Mouse (Mus musculus) forebrain, embryonic 13.5 days (tissue): ENCODE data around the gene AI597479. TPM values are rescaled to one million over a fixed set of nuclear protein-coding genes. Genes with fewer than 3 reads are reported as not detected.

Experiments
- ATAC-seq: fragments of 200-750 bp; cut with Nextera tagmentation; 2 replicates; pipeline ENCODE4 v1.8.0; 2017
- H3K27ac ChIP-seq: fragments of 300-500 bp; sonication (generic); 2 replicates; pipeline ENCODE4 v1.5.1; 2015; ENCODE audit warnings: inconsistent platforms, mild to moderate bottlenecking, moderate library complexity
- H3K27me3 ChIP-seq: fragments of 300-500 bp; sonication (generic); 2 replicates; pipeline ENCODE4 v1.6.1; 2015; ENCODE audit warnings: mild to moderate bottlenecking, inconsistent platforms
- H3K36me3 ChIP-seq: fragments of 300-500 bp; sonication (generic); 2 replicates; pipeline ENCODE4 v1.6.1; 2015; ENCODE audit warnings: mild to moderate bottlenecking, inconsistent platforms; ENCODE audit not compliant: poor library complexity, severe bottlenecking
- H3K4me1 ChIP-seq: fragments of 300-500 bp; sonication (generic); 2 replicates; pipeline ENCODE4 v1.6.1; 2015; ENCODE audit warnings: inconsistent platforms
- H3K4me2 ChIP-seq: fragments of 300-500 bp; sonication (generic); 2 replicates; pipeline ENCODE4 v1.6.1; 2015; ENCODE audit warnings: inconsistent platforms, mild to moderate bottlenecking, moderate library complexity
- H3K4me3 ChIP-seq: fragments of 300-500 bp; sonication (generic); 2 replicates; pipeline ENCODE4 v1.5.1; 2015; ENCODE audit warnings: mild to moderate bottlenecking, inconsistent platforms
- H3K9ac ChIP-seq: fragments of 300-500 bp; sonication (generic); 2 replicates; pipeline ENCODE4 v1.6.1; 2015; ENCODE audit warnings: mild to moderate bottlenecking, inconsistent platforms
- H3K9me3 ChIP-seq: fragments of 300-500 bp; sonication (generic); replicated peaks from 2 replicates; pipeline ENCODE4 v1.6.1; 2016; ENCODE audit warnings: inconsistent platforms
- WGBS: fragments of 180-500 bp; shearing (Covaris S2); methylation state at CpG from one replicate; pipeline ENCODE4 v1.1.7; 2015; 5-methylcytosine and 5-hydroxymethylcytosine counted together
- polyA plus RNA-seq: library from polyadenylated mRNA; unstranded; fragments of >200 nt; fragmentation: Nextera tagmentation; extraction: Ambion mirVana; gene quantifications from 2 replicates; pipeline ENCODE4 v1.2.1, GENCODE M21; 2015

AI597479 gene
- 41.0 and 47.7 TPM in 2 replicates for polyA plus RNA-seq

DNA sequence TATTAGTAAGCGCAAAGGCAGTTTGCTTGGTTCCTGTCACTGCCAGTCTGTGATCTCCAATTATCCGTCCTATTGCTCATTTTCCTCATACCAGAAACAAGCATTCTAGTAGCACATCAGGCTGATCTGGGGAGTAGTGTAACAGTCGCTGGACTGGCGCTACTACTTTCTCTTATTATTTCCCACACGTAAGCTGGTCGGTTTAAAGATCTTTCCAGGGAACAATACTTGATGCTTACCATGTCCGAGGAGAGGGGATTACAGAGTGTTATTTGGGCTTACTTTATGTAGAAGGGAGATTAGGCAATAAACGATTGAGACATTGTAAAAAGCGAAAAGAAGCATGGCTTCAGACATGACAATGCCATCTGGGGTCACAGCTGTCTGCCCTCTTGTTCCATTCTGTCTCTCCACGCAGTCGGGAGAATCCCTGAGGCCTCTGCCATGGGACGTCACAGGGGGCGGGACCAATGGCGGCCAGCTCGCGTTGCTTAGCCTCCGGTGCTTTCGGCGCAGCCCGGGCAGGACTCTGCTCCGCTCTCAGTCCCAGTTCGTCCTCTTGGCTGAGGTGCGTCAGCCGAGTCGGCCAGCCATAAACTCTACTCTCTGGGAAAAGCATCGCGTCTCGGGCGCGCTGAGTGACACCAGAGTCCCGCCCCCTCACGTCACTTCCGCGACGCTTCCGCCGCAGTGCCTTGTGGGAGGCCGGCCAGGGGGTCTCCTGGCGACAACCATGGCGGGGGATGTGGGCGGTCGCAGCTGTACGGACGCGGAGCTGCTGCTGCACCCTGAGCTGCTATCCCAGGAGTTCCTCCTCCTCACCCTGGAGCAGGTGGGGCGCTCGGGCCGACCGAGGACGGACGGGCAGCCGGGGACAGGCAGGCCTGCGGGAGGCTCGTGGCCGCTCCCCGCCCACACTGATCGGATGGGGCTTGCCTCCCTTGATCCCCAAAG is at the start of gene AI597479, which contains the start of gene Tgfbrap1:
Gene AI597479, plus strand, starts transcription at position 680 of the 954 bp plus-strand sequence.
Gene Tgfbrap1, minus strand, starts transcription at position 607 of the 954 bp plus-strand sequence.
- ATAC-seq, result peak; percentile 97

DNA sequence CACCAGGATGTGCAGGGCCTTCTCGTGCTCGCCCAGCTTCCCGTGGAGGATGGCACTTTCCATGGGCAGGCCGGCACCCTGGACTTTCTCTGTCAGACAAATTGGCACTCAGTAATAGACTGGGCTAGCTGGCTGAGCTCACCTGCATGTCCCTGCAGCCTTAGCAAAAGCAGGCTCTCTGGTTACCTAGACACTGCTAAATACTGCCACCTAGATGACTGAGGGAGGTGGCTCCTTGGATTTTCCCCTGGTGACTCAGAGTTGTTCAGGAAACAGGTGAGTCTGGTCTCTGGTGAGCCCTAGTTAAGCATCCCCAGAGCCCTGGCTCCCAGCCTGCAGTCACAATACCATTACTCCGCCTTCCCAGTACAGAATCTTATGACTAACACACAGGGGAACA is 46.6 kb upstream of the AI597479 start:
- no peaks in the 10 kb centered on the region for H3K9me3 ChIP-seq
- no peaks in the 10 kb centered on the region for H3K27me3 ChIP-seq
- no peak for ATAC-seq
- H3K9ac ChIP-seq, result no peak overlapping the region
- no peak overlapping the region for H3K4me2 ChIP-seq
- no peak overlapping the region for H3K27ac ChIP-seq
- peaks cover 3% of the 10 kb centered on the region; the same call in 1 of the 2 replicates for H3K4me1 ChIP-seq
- 91% methylated on average over 5 of the region's 5 CpGs for WGBS
- H3K36me3 ChIP-seq, result peaks cover 79% of the 10 kb centered on the region
- no peak overlapping the region for H3K4me3 ChIP-seq

More for the DNA sequence above, at the start of gene AI597479, which contains the start of gene Tgfbrap1:
- Histone ChIP-seq H3K9ac (peak within 1 kb of the TSS; percentile 90), H3K4me1 (peaks cover 17% of the 10 kb centered on the region), H3K4me3 (peak within 1 kb of the TSS; percentile 92), H3K27me3 (no peaks in the 10 kb centered on the region), H3K36me3 (peaks cover 24% of the 10 kb centered on the region), H3K4me2 (peak within 1 kb of the TSS; percentile 77), H3K9me3 (no peaks in the 10 kb centered on the region), H3K27ac (peak within 1 kb of the TSS; percentile 100)
- WGBS, result under 1% methylated on average over 55 of the region's 57 CpGs

DNA sequence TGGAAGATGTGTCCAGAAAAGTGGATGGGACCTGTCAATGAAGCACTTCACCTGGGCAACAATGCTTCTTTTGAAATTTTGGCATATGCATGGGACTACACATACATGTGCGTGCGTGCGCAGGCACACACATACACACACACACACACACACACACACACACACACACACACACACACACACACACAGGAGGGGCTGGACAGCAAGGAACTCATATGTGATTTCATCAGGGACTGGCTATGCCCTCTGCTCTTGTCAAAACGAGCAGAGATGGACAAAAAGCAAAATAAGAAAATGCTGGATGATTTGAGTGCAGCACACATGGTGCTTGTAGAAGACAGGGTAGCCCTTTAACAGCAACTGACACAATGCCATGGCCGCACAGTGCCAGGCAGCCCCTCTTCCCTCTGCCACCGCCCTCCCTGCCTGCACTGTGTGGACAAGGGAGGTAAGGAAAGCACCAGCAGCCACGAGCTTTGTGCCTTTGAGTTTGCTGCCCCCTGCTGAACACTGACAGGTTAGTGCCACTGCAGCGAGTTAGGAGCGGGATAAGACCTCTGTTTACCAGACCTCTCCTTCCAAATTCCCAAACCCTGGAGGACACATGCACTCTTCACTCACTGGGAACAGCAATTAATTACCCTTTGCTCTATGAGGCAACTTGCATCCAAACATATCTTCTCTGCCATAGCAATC is 32.7 kb upstream of the AI597479 start:
- no peak overlapping the region for H3K4me3 ChIP-seq
- no peaks in the 10 kb centered on the region for H3K27me3 ChIP-seq
- H3K9ac ChIP-seq, result no peak overlapping the region
- no peak overlapping the region for H3K27ac ChIP-seq
- H3K4me1 ChIP-seq, result no peaks in the 10 kb centered on the region
- ATAC-seq, result peak; percentile 95
- H3K36me3 ChIP-seq, result peaks cover 61% of the 10 kb centered on the region
- H3K4me2 ChIP-seq, result no peak overlapping the region
- H3K9me3 ChIP-seq, result no peaks in the 10 kb centered on the region
- 48% methylated on average over 9 of the region's 9 CpGs for WGBS

DNA sequence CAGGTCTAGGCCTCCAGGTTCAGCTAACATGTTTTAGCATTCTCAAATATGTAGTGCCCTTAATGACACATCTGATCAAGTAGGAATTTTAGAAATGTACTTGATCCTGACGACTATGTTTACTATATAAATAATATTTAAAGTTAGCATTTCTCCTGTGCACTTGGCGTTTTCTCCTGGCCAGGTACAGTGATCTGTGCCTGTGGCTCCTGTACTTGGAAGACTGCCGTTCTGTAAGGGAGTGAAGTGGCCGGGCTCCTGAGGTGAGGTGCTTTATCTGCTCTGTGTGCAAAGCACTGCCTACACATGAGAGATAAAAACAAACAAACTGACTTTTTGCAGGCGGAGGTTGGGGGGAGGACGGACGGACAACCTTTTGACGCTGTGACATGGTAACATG is 31.9 kb upstream of the AI597479 start:
- peaks cover 61% of the 10 kb centered on the region for H3K36me3 ChIP-seq
- H3K27me3 ChIP-seq, result no peaks in the 10 kb centered on the region
- no peak overlapping the region for H3K4me2 ChIP-seq
- WGBS, result 92% methylated on average over 8 of the region's 8 CpGs
- no peak overlapping the region for H3K4me3 ChIP-seq
- no peaks in the 10 kb centered on the region for H3K4me1 ChIP-seq
- H3K27ac ChIP-seq, result no peak overlapping the region
- ATAC-seq, result no peak
- no peak overlapping the region for H3K9ac ChIP-seq
- no peaks in the 10 kb centered on the region for H3K9me3 ChIP-seq

DNA sequence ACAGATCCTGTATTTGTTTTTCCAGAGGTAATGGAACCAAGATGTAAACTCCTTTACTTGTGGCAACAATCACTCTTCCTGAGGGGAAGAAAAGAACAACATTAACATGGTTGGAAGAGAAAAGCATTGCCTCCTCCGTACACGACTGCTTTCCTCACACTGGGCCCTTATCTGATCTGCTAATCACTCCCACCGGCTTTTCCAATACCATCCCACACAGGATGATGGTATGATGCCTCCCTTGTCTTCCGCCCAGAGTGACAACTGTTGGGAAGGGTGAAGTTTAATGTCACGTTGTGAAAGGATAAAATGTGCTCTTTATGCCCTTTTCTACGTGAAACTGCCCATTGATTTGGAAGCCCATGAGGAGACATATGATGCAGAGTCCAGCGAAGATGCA is 31.0 kb upstream of the AI597479 start:
- 89% methylated on average over 7 of the region's 7 CpGs for WGBS

DNA sequence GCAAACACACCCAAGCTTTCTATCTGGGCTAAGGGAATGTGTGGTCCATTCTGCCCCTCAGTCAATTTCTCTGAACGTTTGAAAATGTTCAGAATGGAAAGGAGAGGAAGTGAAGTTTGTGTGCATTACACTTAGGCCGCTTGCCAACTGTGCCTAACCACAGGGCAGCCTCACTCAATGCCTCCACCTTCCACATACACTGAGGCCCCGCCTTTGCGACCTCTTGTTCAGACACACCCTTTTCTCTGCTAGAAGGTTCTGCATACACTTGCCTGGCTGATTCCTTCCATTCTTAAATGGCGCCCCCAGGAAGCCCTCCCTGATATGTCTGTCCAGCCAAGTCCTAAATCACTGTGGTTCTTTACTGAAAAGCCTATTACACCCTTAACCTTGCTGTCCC is 27.8 kb upstream of the AI597479 start:
- peaks cover 50% of the 10 kb centered on the region for H3K36me3 ChIP-seq
- no peaks in the 10 kb centered on the region for H3K4me1 ChIP-seq
- no peak for ATAC-seq
- H3K9me3 ChIP-seq, result no peaks in the 10 kb centered on the region
- 77% methylated on average over 5 of the region's 5 CpGs for WGBS
- H3K4me3 ChIP-seq, result no peak overlapping the region
- H3K4me2 ChIP-seq, result no peak overlapping the region
- no peak overlapping the region for H3K9ac ChIP-seq
- no peaks in the 10 kb centered on the region for H3K27me3 ChIP-seq
- no peak overlapping the region for H3K27ac ChIP-seq

More for the DNA sequence above, 31.0 kb upstream of the AI597479 start:
- H3K36me3 ChIP-seq, result peaks cover 57% of the 10 kb centered on the region
- no peak overlapping the region for H3K4me3 ChIP-seq
- no peak overlapping the region for H3K9ac ChIP-seq
- no peak overlapping the region for H3K27ac ChIP-seq
- no peaks in the 10 kb centered on the region for H3K27me3 ChIP-seq
- no peaks in the 10 kb centered on the region for H3K9me3 ChIP-seq
- no peaks in the 10 kb centered on the region for H3K4me1 ChIP-seq
- ATAC-seq, result no peak
- H3K4me2 ChIP-seq, result no peak overlapping the region

DNA sequence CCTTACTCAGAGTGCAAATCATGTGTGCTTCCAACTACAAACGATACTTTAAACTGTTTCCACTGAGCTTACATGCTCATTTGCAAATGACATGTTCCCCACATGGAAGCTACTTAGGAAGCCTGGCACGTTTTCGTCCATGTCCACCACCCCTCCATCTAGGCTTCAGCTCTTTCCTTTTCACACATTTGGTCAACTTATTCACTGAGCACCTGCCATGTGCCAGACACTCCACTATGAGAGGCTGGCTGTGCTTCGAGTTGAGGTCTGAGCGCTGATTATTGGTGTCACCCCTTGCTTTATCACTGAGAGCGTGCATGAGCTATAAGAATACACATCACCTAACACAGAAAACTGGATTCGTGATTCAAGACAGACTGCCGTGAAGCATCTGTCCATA is 26.5 kb upstream of the AI597479 start:
- peak; percentile 51; the same call in 1 of the 2 replicates for ATAC-seq
- Histone ChIP-seq H3K4me1 (no peaks in the 10 kb centered on the region), H3K9me3 (no peaks in the 10 kb centered on the region), H3K4me2 (no peak overlapping the region), H3K9ac (no peak overlapping the region), H3K4me3 (no peak overlapping the region), H3K27ac (no peak overlapping the region), H3K27me3 (no peaks in the 10 kb centered on the region), H3K36me3 (peaks cover 51% of the 10 kb centered on the region)
- WGBS, result 87% methylated on average over 8 of the region's 8 CpGs

DNA sequence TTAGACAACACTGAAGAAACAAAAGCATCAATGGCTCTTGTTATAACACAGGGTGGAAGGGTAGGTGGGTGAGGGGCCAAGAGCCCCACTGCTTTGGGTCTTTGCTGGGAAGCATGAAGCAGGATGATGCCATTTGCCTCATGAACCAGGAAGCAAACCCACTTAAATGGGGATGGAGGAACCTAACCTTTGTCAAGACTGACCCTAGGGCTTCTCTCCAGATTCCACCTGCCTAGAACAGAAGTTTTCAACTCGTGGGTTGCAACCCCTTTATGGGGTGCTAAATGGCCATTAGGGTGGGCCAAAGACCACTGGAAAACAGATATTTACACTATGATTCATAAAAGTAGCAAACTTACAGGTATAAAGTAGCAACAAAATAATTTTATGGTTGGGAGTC is 25.9 kb upstream of the AI597479 start:
- no peak overlapping the region for H3K4me2 ChIP-seq
- ATAC-seq, result no peak; the same call in 1 of the 2 replicates
- peaks cover 46% of the 10 kb centered on the region for H3K36me3 ChIP-seq
- H3K27me3 ChIP-seq, result no peaks in the 10 kb centered on the region
- 77% methylated on average over 1 of the region's 1 CpGs for WGBS
- H3K9ac ChIP-seq, result no peak overlapping the region
- H3K27ac ChIP-seq, result no peak overlapping the region
- H3K4me3 ChIP-seq, result no peak overlapping the region
- H3K9me3 ChIP-seq, result no peaks in the 10 kb centered on the region
- no peaks in the 10 kb centered on the region for H3K4me1 ChIP-seq

DNA sequence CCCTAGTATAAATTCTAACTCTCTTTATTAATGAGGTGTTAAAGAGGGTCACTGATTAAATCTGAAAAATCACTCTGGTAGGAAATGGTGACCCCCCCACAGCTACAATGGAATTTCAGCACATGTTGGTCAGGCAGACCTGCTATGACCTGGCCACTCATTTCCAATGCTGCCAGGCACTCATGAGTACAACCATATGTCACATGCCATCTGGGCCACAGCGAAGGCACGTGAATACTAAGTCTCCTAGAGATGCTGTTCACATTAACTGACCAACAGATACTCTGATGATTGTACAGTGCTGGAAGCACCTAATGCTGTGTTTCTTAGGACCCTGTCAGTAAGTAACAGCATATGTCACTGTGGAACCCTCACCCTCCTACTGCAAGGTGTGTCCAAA is 23.7 kb upstream of the AI597479 start:
- ATAC-seq, result no peak
- Histone ChIP-seq H3K4me1 (no peaks in the 10 kb centered on the region), H3K27me3 (no peaks in the 10 kb centered on the region), H3K4me3 (no peak overlapping the region), H3K9me3 (no peaks in the 10 kb centered on the region), H3K4me2 (no peak overlapping the region), H3K9ac (no peak overlapping the region), H3K36me3 (peaks cover 40% of the 10 kb centered on the region), H3K27ac (no peak overlapping the region)
- WGBS, result 95% methylated on average over 2 of the region's 2 CpGs

DNA sequence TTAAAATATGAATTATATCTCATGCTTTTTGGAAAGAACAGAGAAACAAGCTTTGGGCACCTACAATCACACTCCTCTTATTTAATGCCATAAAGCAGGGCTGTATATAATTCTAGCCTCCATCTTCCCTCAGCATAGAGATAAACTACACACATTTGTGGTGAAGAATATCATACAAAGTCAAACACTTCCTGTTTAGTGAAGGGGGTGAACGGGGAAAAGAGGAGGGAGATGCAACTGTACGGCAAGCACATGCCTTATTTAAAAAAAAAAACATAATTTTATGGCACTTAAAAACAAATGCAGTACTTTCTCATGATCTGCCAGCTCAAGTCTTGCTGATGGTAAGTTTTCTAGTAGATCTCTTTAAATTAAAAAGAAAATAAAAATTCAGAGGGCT is 20.4 kb upstream of the AI597479 start:
- no peak overlapping the region for H3K9ac ChIP-seq
- H3K27me3 ChIP-seq, result no peaks in the 10 kb centered on the region
- H3K27ac ChIP-seq, result no peak overlapping the region
- H3K9me3 ChIP-seq, result no peaks in the 10 kb centered on the region
- no peaks in the 10 kb centered on the region for H3K4me1 ChIP-seq
- H3K4me3 ChIP-seq, result no peak overlapping the region
- peaks cover 25% of the 10 kb centered on the region for H3K36me3 ChIP-seq
- no peak overlapping the region for H3K4me2 ChIP-seq
- ATAC-seq, result no peak
- WGBS, result 84% methylated on average over 2 of the region's 2 CpGs

DNA sequence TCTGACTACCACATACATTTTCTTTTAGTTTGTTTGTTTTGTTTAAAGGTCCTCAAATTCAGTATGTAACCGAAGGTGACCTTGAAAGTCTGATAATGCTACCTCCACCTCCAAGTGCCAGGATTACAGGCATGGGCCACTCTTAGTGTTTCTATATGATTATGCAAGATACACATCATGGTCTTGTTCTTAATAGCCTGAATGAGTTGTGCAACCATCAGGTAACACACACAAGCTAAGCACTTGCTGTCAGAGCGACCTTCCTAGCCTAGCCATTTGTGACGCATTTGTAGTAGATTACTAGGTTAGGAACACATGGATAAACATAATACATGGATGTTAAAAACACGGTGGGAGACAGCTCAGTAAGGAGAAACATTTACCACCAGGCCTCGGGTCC is 15.6 kb upstream of the AI597479 start:
- no peak overlapping the region for H3K9ac ChIP-seq
- no peak overlapping the region for H3K4me2 ChIP-seq
- no peak for ATAC-seq
- no peaks in the 10 kb centered on the region for H3K27me3 ChIP-seq
- no peak overlapping the region for H3K27ac ChIP-seq
- no peaks in the 10 kb centered on the region for H3K9me3 ChIP-seq
- H3K4me3 ChIP-seq, result no peak overlapping the region
- peaks cover 5% of the 10 kb centered on the region; the same call in 1 of the 2 replicates for H3K36me3 ChIP-seq
- no peaks in the 10 kb centered on the region for H3K4me1 ChIP-seq
- 86% methylated on average over 5 of the region's 5 CpGs for WGBS

DNA sequence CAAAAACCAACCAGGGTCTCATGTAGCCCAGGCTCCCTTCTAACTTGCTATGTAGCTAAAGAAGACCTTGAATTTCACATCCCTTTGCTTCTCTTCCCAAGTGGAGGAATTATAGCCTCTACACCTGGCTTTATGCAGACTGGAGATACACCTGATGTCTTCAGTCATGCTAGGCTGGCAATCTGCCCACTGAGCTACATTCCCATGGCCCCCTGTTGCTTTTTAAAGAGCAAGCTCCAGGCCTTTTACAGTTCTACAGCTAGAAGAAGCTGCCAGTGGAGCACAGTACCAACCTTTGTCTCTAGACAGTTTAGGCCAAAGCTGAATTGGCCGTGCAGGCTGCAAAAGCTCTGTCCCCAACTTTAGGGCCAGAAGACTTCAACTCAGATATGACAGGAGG is 8.1 kb upstream of the AI597479 start:
- Histone ChIP-seq H3K27ac (no peak overlapping the region), H3K9me3 (no peaks in the 10 kb centered on the region), H3K4me3 (no peak overlapping the region), H3K9ac (no peak overlapping the region), H3K27me3 (no peaks in the 10 kb centered on the region), H3K4me1 (peaks cover 24% of the 10 kb centered on the region), H3K36me3 (no peaks in the 10 kb centered on the region), H3K4me2 (no peak overlapping the region)
- no peak for ATAC-seq
- 71% methylated on average over 1 of the region's 1 CpGs for WGBS
